Mouse (Mus musculus) hindbrain, embryonic 11.5 days (tissue): ENCODE measurements around the gene Olfr98. TPM values are rescaled to one million over a fixed set of nuclear protein-coding genes. Genes with fewer than 3 reads are reported as not detected.

ENCODE experiments used
- ATAC-seq: fragments of 200-750 bp; cut with Nextera tagmentation; 2 replicates; pipeline ENCODE4 v1.8.0; 2017; ENCODE audit warnings: mild to moderate bottlenecking, moderate TSS enrichment, moderate library complexity; ENCODE audit not compliant: low FRiP score
- DNase-seq: peaks from one replicate; pipeline ENCODE4 v3.0.0-alpha.2; 2015; ENCODE audit warnings: low spot score
- H3K27ac ChIP-seq: fragments of 300-500 bp; sonication (generic); 2 replicates; pipeline ENCODE4 v1.5.1; 2014; ENCODE audit warnings: mild to moderate bottlenecking, low read depth, low read length
- H3K27me3 ChIP-seq: fragments of 300-500 bp; sonication (generic); 2 replicates; pipeline ENCODE4 v1.6.1; 2014; ENCODE audit warnings: mild to moderate bottlenecking, low read length, moderate library complexity, mixed read lengths; ENCODE audit not compliant: control insufficient read depth, insufficient read depth
- H3K36me3 ChIP-seq: fragments of 300-500 bp; sonication (generic); 2 replicates; pipeline ENCODE4 v1.6.1; 2014; ENCODE audit warnings: mild to moderate bottlenecking, low read length, moderate library complexity, mixed read lengths; ENCODE audit not compliant: control insufficient read depth, insufficient read depth
- H3K4me1 ChIP-seq: fragments of 300-500 bp; sonication (generic); replicated peaks from 2 replicates; pipeline ENCODE4 v1.6.1; 2014; ENCODE audit warnings: low read length, mixed read lengths; ENCODE audit not compliant: control insufficient read depth, insufficient read depth
- H3K4me2 ChIP-seq: fragments of 300-500 bp; sonication (generic); replicated peaks from 2 replicates; pipeline ENCODE4 v1.6.1; 2014; ENCODE audit warnings: mild to moderate bottlenecking, low read depth, low read length
- H3K4me3 ChIP-seq: fragments of 300-500 bp; sonication (generic); 2 replicates; pipeline ENCODE4 v1.5.1; 2014; ENCODE audit warnings: low read depth, low read length
- H3K9ac ChIP-seq: fragments of 300-500 bp; sonication (generic); 2 replicates; pipeline ENCODE4 v1.6.1; 2014; ENCODE audit warnings: low read depth, low read length
- H3K9me3 ChIP-seq: fragments of 300-500 bp; sonication (generic); 2 replicates; pipeline ENCODE4 v1.6.1; 2016; ENCODE audit warnings: low read length; ENCODE audit not compliant: control insufficient read depth
- WGBS: fragments of 180-500 bp; shearing (Covaris S2); extraction: QIAGEN DNeasy Blood & Tissue Kit; methylation state at CpG from one replicate; pipeline ENCODE4 v1.1.7; 2014; 5-methylcytosine and 5-hydroxymethylcytosine counted together
- polyA plus RNA-seq: library from polyadenylated mRNA; unstranded; fragments of >200 nt; fragmentation: Nextera tagmentation; extraction: Ambion mirVana; gene quantifications from 2 replicates; pipeline ENCODE4 v1.2.1, GENCODE M21; 2014

The Olfr98 gene
- polyA plus RNA-seq, 1 experiment from 2014 or later, result not detected

DNA sequence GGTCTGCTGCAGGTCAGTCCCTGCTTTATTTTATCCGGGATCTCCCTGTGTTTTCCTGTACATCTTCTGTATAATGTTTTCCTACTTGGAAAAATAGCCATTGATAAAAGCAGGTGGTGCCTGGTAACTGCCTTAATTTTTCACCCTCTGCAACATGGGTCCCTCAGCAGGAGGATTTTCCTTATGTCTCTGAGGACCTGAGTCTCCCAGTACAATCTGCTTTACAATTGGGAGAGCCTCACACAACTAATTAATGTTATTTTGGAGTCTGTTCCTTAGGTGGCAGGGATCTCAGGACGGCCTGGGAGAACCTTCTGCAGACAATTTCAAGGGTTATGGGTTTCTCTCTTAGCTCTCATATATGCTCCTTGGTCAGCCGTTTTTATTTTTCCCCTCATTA lies 50.5 kb downstream of the Olfr98 start, which contains the start of gene Olfr95:
Gene Olfr95, minus strand, starts transcription at position 101 of the 400 bp plus-strand sequence.
- 76% methylated on average over 3 of the region's 3 CpGs for WGBS
- Histone ChIP-seq H3K36me3 (no peaks in the 10 kb centered on the region), H3K4me3 (no peak within 1 kb of the TSS), H3K4me1 (no peaks in the 10 kb centered on the region), H3K4me2 (no peak within 1 kb of the TSS), H3K27ac (no peak within 1 kb of the TSS), H3K9me3 (no peaks in the 10 kb centered on the region), H3K9ac (no peak within 1 kb of the TSS), H3K27me3 (peaks cover 8% of the 10 kb centered on the region)
- ATAC-seq (no peak), DNase-seq (no peak)

Other genes with a start within 250 kb of the Olfr98 start
- 0.39 and 0.61 TPM in 2 replicates for gene Mog, start 240.4 kb downstream of the Olfr98 start, polyA plus RNA-seq
- gene Gabbr1, start 217.8 kb downstream of the Olfr98 start, polyA plus RNA-seq, result 16.8 and 24.8 TPM in 2 replicates
- 0.06 TPM in 1 of 2 replicates, not detected in the other for gene Olfr90, start 175.2 kb downstream of the Olfr98 start, polyA plus RNA-seq
- 0.08 TPM in 1 of 2 replicates, not detected in the other for gene Olfr91, start 165.5 kb downstream of the Olfr98 start, polyA plus RNA-seq
- gene Olfr92, start 143.7 kb downstream of the Olfr98 start, polyA plus RNA-seq, result not detected in 2 replicates
- not detected in 2 replicates for gene Olfr93, start 102.3 kb downstream of the Olfr98 start, polyA plus RNA-seq
- gene Ubd, start 69.9 kb downstream of the Olfr98 start, polyA plus RNA-seq, result not detected in 2 replicates
- gene Olfr94, start 62.8 kb downstream of the Olfr98 start, polyA plus RNA-seq, result not detected in 2 replicates
- gene Olfr95, start 50.6 kb downstream of the Olfr98 start, polyA plus RNA-seq, result not detected in 2 replicates
- not detected in 2 replicates for gene Olfr96, start 43.6 kb downstream of the Olfr98 start, polyA plus RNA-seq
- not detected in 2 replicates for gene Olfr97, start 26.4 kb downstream of the Olfr98 start, polyA plus RNA-seq
- 0.93 and 1.3 TPM in 2 replicates for gene H2-M3, start 6.5 kb upstream of the Olfr98 start, polyA plus RNA-seq
- gene Olfr99, start 19.7 kb upstream of the Olfr98 start, polyA plus RNA-seq, result not detected in 2 replicates
- not detected in 2 replicates for gene Olfr101, start 40.6 kb upstream of the Olfr98 start, polyA plus RNA-seq
- not detected in 2 replicates for gene Olfr102, start 53.3 kb upstream of the Olfr98 start, polyA plus RNA-seq
- not detected in 2 replicates for gene Olfr103, start 75.9 kb upstream of the Olfr98 start, polyA plus RNA-seq
- not detected in 2 replicates for gene Olfr104-ps, start 95.8 kb upstream of the Olfr98 start, polyA plus RNA-seq
- not detected in 2 replicates for gene Olfr105-ps, start 115.3 kb upstream of the Olfr98 start, polyA plus RNA-seq
- not detected in 2 replicates for gene Olfr106-ps, start 126.6 kb upstream of the Olfr98 start, polyA plus RNA-seq
- not detected in 2 replicates for gene Olfr107, start 135.5 kb upstream of the Olfr98 start, polyA plus RNA-seq
- not detected in 2 replicates for gene Olfr108, start 181.7 kb upstream of the Olfr98 start, polyA plus RNA-seq
- not detected in 2 replicates for gene Olfr109, start 195.2 kb upstream of the Olfr98 start, polyA plus RNA-seq
- gene H2-M2, start 219.8 kb upstream of the Olfr98 start, polyA plus RNA-seq, result 0.11 TPM in 1 of 2 replicates, not detected in the other
- not detected in 2 replicates for gene Olfr110, start 228.7 kb upstream of the Olfr98 start, polyA plus RNA-seq
- not detected in 2 replicates for gene Olfr111, start 244.3 kb upstream of the Olfr98 start, polyA plus RNA-seq